Mouse (Mus musculus) midbrain, embryonic 11.5 days (tissue): ENCODE measurements at regions not wholly inside any gene's neighbourhood (a gene's known extent, or its start where the extent isn't known, plus 50 kb on each side); places are given as distances from the start of the nearest gene placed in this dataset.

Source experiments
- ATAC-seq: fragments of 200-750 bp; cut with Nextera tagmentation; 2 replicates; pipeline ENCODE4 v1.8.0; 2017; ENCODE audit warnings: moderate TSS enrichment, moderate library complexity; ENCODE audit not compliant: low FRiP score
- DNase-seq: peaks from one replicate; pipeline ENCODE4 v3.0.0; 2015; ENCODE audit warnings: low spot score; ENCODE audit errors: missing footprints
- H3K27ac ChIP-seq: fragments of 300-500 bp; sonication (generic); 2 replicates; pipeline ENCODE4 v1.5.1; 2014; ENCODE audit warnings: low read depth, low read length
- H3K27me3 ChIP-seq: fragments of 300-500 bp; sonication (generic); 2 replicates; pipeline ENCODE4 v1.6.1; 2014; ENCODE audit warnings: mild to moderate bottlenecking, low read length, moderate library complexity, mixed read lengths; ENCODE audit not compliant: control insufficient read depth, insufficient read depth
- H3K36me3 ChIP-seq: fragments of 300-500 bp; sonication (generic); 2 replicates; pipeline ENCODE4 v1.6.1; 2014; ENCODE audit warnings: mild to moderate bottlenecking, low read length, moderate library complexity, mixed read lengths; ENCODE audit not compliant: control insufficient read depth, insufficient read depth
- H3K4me1 ChIP-seq: fragments of 300-500 bp; sonication (generic); 2 replicates; pipeline ENCODE4 v1.6.1; 2014; ENCODE audit warnings: low read length; ENCODE audit not compliant: control insufficient read depth, insufficient read depth
- H3K4me2 ChIP-seq: fragments of 300-500 bp; sonication (generic); 2 replicates; pipeline ENCODE4 v1.6.1; 2014; ENCODE audit warnings: mild to moderate bottlenecking, moderate library complexity
- H3K4me3 ChIP-seq: fragments of 300-500 bp; sonication (generic); 2 replicates; pipeline ENCODE4 v1.5.1; 2014; ENCODE audit warnings: low read depth, low read length
- H3K9ac ChIP-seq: fragments of 300-500 bp; sonication (generic); 2 replicates; pipeline ENCODE4 v1.6.1; 2014; ENCODE audit warnings: low read length
- H3K9me3 ChIP-seq: fragments of 300-500 bp; sonication (generic); 2 replicates; pipeline ENCODE4 v1.6.1; 2016; ENCODE audit warnings: low read length; ENCODE audit not compliant: control insufficient read depth
- WGBS: fragments of 180-500 bp; shearing (Covaris S2); extraction: QIAGEN DNeasy Blood & Tissue Kit; methylation state at CpG from one replicate; pipeline ENCODE4 v1.1.7; 2014; 5-methylcytosine and 5-hydroxymethylcytosine counted together

- ATAC-seq (no peak), DNase-seq (peak; percentile 75)
- whole genome bisulfite sequencing = 77% methylated on average over 2 of the region's 2 CpGs
- H3K9ac ChIP-seq = no peak overlapping the region
- H3K27ac ChIP-seq = no peak overlapping the region
- no peak overlapping the region for H3K4me3 ChIP-seq
- H3K9me3 ChIP-seq = no peaks in the 10 kb centered on the region
- H3K27me3 ChIP-seq = no peaks in the 10 kb centered on the region; the same call in 1 of the 2 replicates
- H3K36me3 ChIP-seq = no peaks in the 10 kb centered on the region
- H3K4me1 ChIP-seq = no peaks in the 10 kb centered on the region
- H3K4me2 ChIP-seq = no peak overlapping the region
These were observed 253.9 kb downstream of the Enc1 start for GRCm38 (mm10) chr13:97494770-97495169.

DNA sequence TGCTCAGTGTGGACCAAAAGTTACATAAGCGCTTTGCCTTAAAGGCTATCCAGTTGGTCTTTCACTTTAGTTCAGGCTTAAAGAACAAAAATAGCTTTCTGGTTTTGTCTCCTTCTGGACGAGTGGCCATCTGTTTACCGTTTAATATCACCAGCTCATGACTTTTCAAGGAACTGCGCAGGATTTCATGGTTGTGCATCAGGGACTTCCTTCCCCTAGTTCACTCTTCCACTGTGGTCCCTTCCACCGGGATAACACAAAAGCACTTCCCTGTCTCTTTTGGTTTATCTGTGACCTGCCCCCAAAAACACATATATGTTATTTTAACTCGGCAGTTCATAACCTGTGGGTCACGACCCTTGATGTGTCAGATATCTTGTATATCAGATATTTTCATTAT, 252.9 kb downstream of the Enc1 start:
- no peak overlapping the region for H3K27ac ChIP-seq
- no peak overlapping the region for H3K4me2 ChIP-seq
- H3K27me3 ChIP-seq = no peaks in the 10 kb centered on the region; the same call in 1 of the 2 replicates
- no peak overlapping the region for H3K9ac ChIP-seq
- H3K4me3 ChIP-seq = no peak overlapping the region
- H3K4me1 ChIP-seq = 0 out of 2 replicates have a peak, but pooled peaks cover 4% of the 10 kb centered on the region
- H3K9me3 ChIP-seq = no peaks in the 10 kb centered on the region
- ATAC-seq = no peak
- WGBS = 82% methylated on average over 7 of the region's 7 CpGs
- no peaks in the 10 kb centered on the region for H3K36me3 ChIP-seq
- DNase-seq = peak; percentile 54

DNA sequence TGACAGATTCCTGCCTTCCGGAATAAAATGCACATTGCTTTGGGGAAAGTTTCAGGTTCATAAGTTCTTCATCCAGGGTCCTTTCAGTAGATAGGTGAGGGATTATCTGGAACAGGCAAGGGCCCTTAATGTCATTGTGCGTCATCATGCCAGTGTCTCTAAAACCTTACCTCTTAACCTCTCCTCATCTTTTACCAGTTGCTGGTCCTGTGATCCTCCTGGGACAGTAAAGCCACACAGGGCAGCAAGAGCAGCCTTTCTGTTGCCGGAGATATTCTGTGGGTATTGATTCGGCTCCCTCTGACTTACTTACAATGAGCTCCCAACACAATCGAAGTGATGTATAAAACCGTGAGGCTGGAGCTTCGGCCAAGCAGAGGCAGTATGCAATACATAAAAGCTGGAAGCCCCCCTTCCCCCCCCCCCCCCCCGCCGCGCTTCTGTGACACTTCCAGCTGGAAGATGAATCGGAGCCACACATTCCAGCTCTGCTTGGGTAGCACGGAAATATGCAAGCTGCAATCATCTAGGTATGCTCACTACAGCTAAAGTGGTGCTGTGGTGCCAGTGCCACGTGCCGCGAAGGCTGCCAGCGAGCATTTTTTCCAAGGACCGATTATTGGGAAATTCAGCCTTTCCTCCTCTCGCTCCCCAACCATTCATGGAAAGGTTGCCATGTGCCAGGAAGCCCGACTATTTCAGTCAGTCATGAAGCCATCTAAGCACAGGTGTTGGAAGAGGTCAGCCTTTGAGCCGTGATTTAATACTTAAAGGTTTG, 252.2 kb downstream of the Enc1 start:
- Histone ChIP-seq H3K9ac (no peak overlapping the region), H3K27me3 (no peaks in the 10 kb centered on the region; the same call in 1 of the 2 replicates), H3K27ac (no peak overlapping the region), H3K4me1 (0 out of 2 replicates have a peak, but pooled peaks cover 4% of the 10 kb centered on the region), H3K9me3 (no peaks in the 10 kb centered on the region), H3K4me3 (no peak overlapping the region), H3K4me2 (no peak overlapping the region), H3K36me3 (no peaks in the 10 kb centered on the region)
- 78% methylated on average over 17 of the region's 20 CpGs for WGBS
- DNase-seq = peak; percentile 57
- ATAC-seq = no peak

- no peak overlapping the region for H3K9ac ChIP-seq
- H3K4me1 ChIP-seq = 0 out of 2 replicates have a peak, but pooled peaks cover 4% of the 10 kb centered on the region
- no peaks in the 10 kb centered on the region for H3K36me3 ChIP-seq
- 95% methylated on average over 19 of the region's 19 CpGs for WGBS
- H3K27ac ChIP-seq = no peak overlapping the region
- ATAC-seq (no peak), DNase-seq (peak; percentile 68)
- no peaks in the 10 kb centered on the region; the same call in 1 of the 2 replicates for H3K27me3 ChIP-seq
- H3K9me3 ChIP-seq = no peaks in the 10 kb centered on the region
- H3K4me3 ChIP-seq = no peak overlapping the region
- H3K4me2 ChIP-seq = no peak overlapping the region
These were observed 251.3 kb downstream of the Enc1 start for GRCm38 (mm10) chr13:97491865-97492847.

DNA sequence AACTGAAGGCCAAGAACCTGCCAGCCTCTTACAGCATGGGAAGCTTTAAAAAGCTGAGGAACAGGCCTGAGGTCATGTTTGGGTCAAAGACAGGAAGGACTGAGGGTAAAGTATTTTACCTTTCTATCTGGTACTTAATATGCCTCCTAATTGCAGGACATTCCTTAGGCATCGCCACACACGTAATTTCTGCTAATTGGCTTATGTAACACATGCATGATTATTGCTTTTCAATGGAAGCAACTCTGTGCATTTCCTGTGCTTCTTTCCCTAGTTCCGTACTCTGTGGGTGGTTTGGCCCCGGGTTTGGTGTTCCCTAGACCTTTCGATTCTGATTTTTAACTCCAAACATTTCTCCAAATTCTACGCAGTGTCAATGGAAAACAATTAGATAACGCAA, 249.2 kb downstream of the Enc1 start:
- ATAC-seq (no peak), DNase-seq (peak; percentile 83)
- Histone ChIP-seq H3K4me3 (no peak overlapping the region), H3K9me3 (no peaks in the 10 kb centered on the region), H3K9ac (no peak overlapping the region), H3K27ac (no peak overlapping the region), H3K27me3 (no peaks in the 10 kb centered on the region; the same call in 1 of the 2 replicates), H3K4me1 (0 out of 2 replicates have a peak, but pooled peaks cover 8% of the 10 kb centered on the region), H3K4me2 (no peak overlapping the region), H3K36me3 (no peaks in the 10 kb centered on the region)
- WGBS = 81% methylated on average over 7 of the region's 7 CpGs

GRCm38 (mm10) chr13:97489721-97490120, 248.8 kb downstream of the Enc1 start:
- WGBS = 79% methylated on average over 4 of the region's 4 CpGs
- no peaks in the 10 kb centered on the region for H3K9me3 ChIP-seq

GRCm38 (mm10) chr13:97489029-97489428, 248.1 kb downstream of the Enc1 start:
- Histone ChIP-seq H3K9ac (no peak overlapping the region), H3K4me3 (no peak overlapping the region), H3K27ac (no peak overlapping the region), H3K27me3 (no peaks in the 10 kb centered on the region; the same call in 1 of the 2 replicates), H3K9me3 (no peaks in the 10 kb centered on the region), H3K36me3 (no peaks in the 10 kb centered on the region), H3K4me1 (0 out of 2 replicates have a peak, but pooled peaks cover 8% of the 10 kb centered on the region), H3K4me2 (no peak overlapping the region)
- ATAC-seq (0 out of 2 replicates have a peak, but pooled peaks have one; percentile 19), DNase-seq (peak; percentile 83)
- 38% methylated on average over 5 of the region's 5 CpGs for WGBS

More at GRCm38 (mm10) chr13:97489721-97490120, 248.8 kb downstream of the Enc1 start:
- DNase-seq (no peak), ATAC-seq (no peak)
- no peak overlapping the region for H3K4me3 ChIP-seq
- no peaks in the 10 kb centered on the region; the same call in 1 of the 2 replicates for H3K27me3 ChIP-seq
- no peak overlapping the region for H3K9ac ChIP-seq
- H3K36me3 ChIP-seq = no peaks in the 10 kb centered on the region
- 0 out of 2 replicates have a peak, but pooled peaks cover 8% of the 10 kb centered on the region for H3K4me1 ChIP-seq
- no peak overlapping the region for H3K27ac ChIP-seq
- no peak overlapping the region for H3K4me2 ChIP-seq

GRCm38 (mm10) chr13:97488518-97488917, 247.6 kb downstream of the Enc1 start:
- Histone ChIP-seq H3K9me3 (no peaks in the 10 kb centered on the region), H3K27me3 (no peaks in the 10 kb centered on the region; the same call in 1 of the 2 replicates), H3K4me2 (no peak overlapping the region), H3K4me1 (0 out of 2 replicates have a peak, but pooled peaks cover 8% of the 10 kb centered on the region), H3K36me3 (no peaks in the 10 kb centered on the region), H3K9ac (no peak overlapping the region), H3K4me3 (no peak overlapping the region), H3K27ac (no peak overlapping the region)
- WGBS = 76% methylated on average over 5 of the region's 5 CpGs
- DNase-seq (peak; percentile 73), ATAC-seq (no peak)
